Mouse (Mus musculus) lung, adult 2 months (tissue): ENCODE data around the gene Spata45. TPM values are rescaled to one million over a fixed set of nuclear protein-coding genes. Genes with fewer than 3 reads are reported as not detected.

Experiments used
- DNase-seq: peaks from one replicate; pipeline ENCODE4 v3.0.0; 2022
- H3K4me1 ChIP-seq: fragments of 200-500 bp; 2 replicates; pipeline ENCODE4 v1.6.1; 2011; ENCODE audit warnings: low read length; ENCODE audit not compliant: control insufficient read depth, insufficient read depth
- H3K4me3 ChIP-seq: fragments of 200-500 bp; replicated peaks from 2 replicates; pipeline ENCODE3; 2011; ENCODE audit warnings: low read depth, mild to moderate bottlenecking, control low read depth, low read length; ENCODE audit errors: extremely low read depth
- CTCF ChIP-seq: fragments of 200-500 bp; IDR thresholded peaks from 2 replicates; pipeline ENCODE4 v1.5.1; 2011; ENCODE audit warnings: mild to moderate bottlenecking, low read length, control low read depth; ENCODE audit not compliant: insufficient read depth
- POLR2A ChIP-seq: fragments of 200-500 bp; IDR thresholded peaks from 2 replicates; pipeline ENCODE4 v1.6.1; 2011; ENCODE audit warnings: low read depth, mild to moderate bottlenecking, control low read depth, low read length, borderline replicate concordance; ENCODE audit errors: extremely low read depth
- WGBS: fragments of 180-500 bp; shearing (Covaris S2); methylation state at CpG from one replicate; pipeline ENCODE4 v1.1.7; 2018; 5-methylcytosine and 5-hydroxymethylcytosine counted together
- polyA plus RNA-seq: library from polyadenylated mRNA; depleted of rRNA; stranded (reverse); fragments of >200 nt; gene quantifications from 2 replicates; pipeline ENCODE4 v1.2.3, GENCODE M21; 2012

Gene Spata45
- polyA plus RNA-seq, 1 experiment, result not detected

DNA sequence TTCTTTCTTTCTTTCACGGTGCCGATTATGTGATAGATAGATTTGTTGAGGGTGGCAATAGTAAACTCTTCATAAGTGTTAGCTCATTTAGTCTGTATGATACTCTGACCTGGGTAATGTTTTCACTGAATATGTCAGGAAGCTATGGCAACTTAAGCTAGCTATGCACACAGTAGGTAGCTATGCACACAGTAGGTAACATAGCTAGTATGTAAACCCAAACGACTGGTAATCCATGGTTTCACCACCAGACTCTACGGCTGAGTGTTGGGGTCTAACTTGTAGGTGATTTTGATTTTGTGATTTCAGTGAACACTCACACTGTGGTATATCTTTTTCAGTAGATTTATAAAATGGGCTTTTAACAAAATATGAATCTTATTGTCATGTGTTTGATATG lies 1.6 kb downstream of the Spata45 start:
- H3K4me1 ChIP-seq, result no peaks in the 10 kb centered on the region
- no peak for TF ChIP-seq POLR2A
- no peak for TF ChIP-seq CTCF
- no peak overlapping the region for H3K4me3 ChIP-seq
- WGBS, result 85% methylated on average over 4 of the region's 4 CpGs
- no peak for DNase-seq

DNA sequence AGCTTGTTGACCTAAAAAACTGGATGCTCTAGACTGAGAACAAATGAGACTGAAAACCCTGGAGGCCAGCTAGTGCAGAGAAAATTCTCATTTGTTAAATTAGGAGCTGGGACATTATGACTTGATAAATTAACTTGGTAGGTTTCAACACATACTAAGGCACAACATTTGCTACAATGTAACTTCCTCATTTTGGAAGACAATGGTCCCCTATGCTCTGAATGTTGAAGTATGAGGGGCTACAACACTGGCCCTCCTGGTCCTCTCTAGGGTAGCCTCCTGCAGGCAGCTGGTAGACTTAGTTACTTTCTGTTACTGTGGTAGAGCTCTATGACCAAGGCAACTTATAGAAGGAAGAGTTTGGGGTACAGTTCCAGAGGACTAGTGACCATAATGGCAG lies 4.9 kb downstream of the Spata45 start:
- no peak overlapping the region for H3K4me3 ChIP-seq
- TF ChIP-seq POLR2A (no peak), CTCF (no peak)
- no peaks in the 10 kb centered on the region for H3K4me1 ChIP-seq
- no peak for DNase-seq

DNA sequence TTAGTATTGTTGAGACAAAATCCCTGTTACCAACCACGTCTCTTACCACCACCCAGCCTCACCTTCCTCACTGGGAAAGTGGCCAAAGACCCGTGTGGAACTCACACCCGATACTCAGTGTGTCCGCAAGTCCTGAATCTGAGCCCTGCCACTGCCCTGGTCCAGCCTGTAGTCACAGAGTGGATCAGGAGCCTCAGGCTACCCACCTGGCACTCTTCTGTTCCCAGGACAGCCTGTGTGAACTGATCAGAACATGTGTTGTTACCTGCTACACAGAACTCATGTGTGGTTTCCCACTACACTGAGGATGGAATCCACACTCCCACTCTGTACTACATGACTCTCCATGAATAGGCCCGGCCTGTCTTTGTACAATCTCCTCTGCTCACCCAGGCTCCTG lies 5.7 kb downstream of the Spata45 start:
- H3K4me3 ChIP-seq, result no peak overlapping the region
- no peak for DNase-seq
- no peaks in the 10 kb centered on the region for H3K4me1 ChIP-seq
- 75% methylated on average over 5 of the region's 5 CpGs for WGBS
- TF ChIP-seq CTCF (no peak), POLR2A (no peak)

- 41% methylated on average over 3 of the region's 3 CpGs for WGBS
- H3K4me1 ChIP-seq, result no peaks in the 10 kb centered on the region
- TF ChIP-seq POLR2A (no peak), CTCF (no peak)
- no peak overlapping the region for H3K4me3 ChIP-seq
- no peak for DNase-seq
Measured at GRCm38 (mm10) chr1:191042688-191043087, 6.2 kb downstream of the Spata45 start.

GRCm38 (mm10) chr1:191045264-191045663 lies 8.8 kb downstream of the Spata45 start:
- DNase-seq, result no peak
- no peak for TF ChIP-seq POLR2A
- TF ChIP-seq CTCF, result no peak
- Histone ChIP-seq H3K4me1 (no peaks in the 10 kb centered on the region), H3K4me3 (no peak overlapping the region)
- WGBS, result 98% methylated on average over 2 of the region's 2 CpGs

DNA sequence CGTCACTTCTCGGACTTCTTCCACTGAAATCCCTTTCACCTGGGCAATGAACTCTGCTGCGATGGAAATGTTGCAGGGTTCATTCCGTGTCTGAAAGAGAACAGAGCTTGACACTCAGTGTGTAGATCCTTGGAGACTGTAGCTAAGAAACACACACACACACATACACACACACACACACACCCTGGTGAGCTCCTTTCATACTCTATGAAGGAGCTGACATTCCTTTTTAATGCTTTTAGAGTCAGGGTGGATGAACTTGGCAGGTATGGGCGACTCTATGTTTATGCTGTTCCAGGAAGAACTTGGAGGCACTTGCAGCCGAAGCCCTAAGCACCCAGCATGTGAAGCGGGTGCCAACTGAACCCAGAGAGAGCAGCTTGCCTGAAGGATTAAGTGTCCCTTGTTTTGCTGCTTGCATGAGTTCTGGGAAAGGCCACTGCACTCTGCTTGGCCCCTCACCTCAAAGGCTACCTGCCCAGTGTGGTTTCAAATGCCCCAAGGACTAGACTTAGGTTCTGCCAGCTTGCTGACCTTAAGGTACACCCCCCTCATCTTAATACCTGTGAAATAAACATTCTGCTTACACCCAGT lies 9.9 kb downstream of the Spata45 start:
- no peak for TF ChIP-seq POLR2A
- no peak for TF ChIP-seq CTCF
- 69% methylated on average over 7 of the region's 7 CpGs for WGBS
- Histone ChIP-seq H3K4me1 (no peaks in the 10 kb centered on the region), H3K4me3 (no peak overlapping the region)
- DNase-seq, result no peak

GRCm38 (mm10) chr1:191053555-191053954 lies 17.1 kb downstream of the Spata45 start:
- no peaks in the 10 kb centered on the region for H3K4me1 ChIP-seq
- TF ChIP-seq POLR2A (no peak), CTCF (no peak)
- WGBS, result 72% methylated on average over 3 of the region's 3 CpGs
- H3K4me3 ChIP-seq, result no peak overlapping the region
- DNase-seq, result no peak

DNA sequence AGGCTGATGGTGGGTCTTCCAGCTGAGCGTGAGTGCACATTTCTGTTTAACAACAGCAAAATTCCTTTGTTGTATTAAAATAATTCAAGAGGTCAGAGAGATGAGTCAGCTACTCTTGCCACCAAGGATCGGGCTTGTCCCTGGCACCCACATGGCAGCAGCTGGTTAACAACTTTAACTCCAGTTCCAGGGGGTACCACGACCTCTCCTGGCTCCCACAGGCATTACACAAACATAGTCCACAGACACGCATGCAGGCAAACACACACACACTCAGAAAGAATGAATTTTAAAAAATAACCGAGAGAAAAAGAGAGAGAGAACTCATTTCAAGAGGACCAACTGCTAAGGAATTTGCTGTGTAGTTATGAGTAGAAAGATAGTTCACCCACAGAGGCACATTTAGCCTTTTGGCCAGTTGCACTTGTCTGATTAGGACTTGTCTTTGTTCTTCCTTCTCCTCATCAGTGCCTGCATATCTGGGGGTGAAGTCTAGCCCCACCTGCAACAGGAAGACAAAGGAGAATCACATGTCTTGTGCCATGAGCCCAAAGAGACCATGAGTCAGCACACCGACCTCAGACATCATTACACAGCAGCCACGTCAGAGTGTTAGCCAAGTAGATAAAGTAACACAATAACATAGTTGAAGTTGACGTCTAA lies 18.6 kb downstream of the Spata45 start:
- WGBS, result 64% methylated on average over 8 of the region's 8 CpGs
- no peaks in the 10 kb centered on the region for H3K4me1 ChIP-seq
- no peak for DNase-seq
- no peak overlapping the region for H3K4me3 ChIP-seq
- TF ChIP-seq CTCF (0 out of 2 replicates have a peak, but pooled peaks have one; percentile 4), POLR2A (no peak)

DNA sequence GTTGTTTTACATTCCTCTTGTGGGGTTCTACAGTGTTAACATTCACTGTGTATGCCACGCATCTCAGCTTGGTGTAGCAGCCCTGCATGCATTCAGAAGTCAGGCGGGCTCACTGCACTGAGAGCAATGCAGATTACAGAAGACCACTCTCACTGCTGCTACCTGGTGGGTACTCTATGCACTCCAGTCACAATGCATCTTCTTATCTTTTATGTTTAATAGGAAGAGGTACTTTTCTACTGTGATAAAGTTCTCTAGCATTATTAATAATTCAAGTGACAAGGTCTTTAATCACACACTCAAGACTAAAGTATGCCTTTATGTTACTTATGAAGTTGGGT lies 19.1 kb downstream of the Spata45 start:
- H3K4me1 ChIP-seq, result no peaks in the 10 kb centered on the region
- H3K4me3 ChIP-seq, result no peak overlapping the region
- TF ChIP-seq CTCF, result no peak
- TF ChIP-seq POLR2A, result no peak
- DNase-seq, result no peak
- WGBS, result 61% methylated on average over 2 of the region's 2 CpGs

DNA sequence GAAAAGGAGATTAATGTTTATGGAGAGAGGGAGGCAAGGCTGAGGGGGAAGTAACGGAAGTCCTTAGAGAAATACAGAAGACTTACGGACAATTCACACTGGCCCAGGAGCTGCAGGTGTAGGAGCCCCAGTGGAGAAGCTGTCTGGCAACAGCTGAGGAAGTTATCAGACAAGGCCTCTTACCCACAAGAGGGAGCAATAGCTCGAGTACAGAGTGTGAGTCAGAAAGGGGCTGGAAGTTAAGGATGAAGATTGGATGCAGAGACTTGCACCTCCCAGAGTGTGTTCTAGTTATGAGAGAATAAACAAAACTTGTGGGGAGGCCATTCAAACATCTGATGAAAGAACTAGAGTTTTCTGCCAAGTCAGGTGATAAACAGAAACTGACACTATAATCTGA lies 21.0 kb downstream of the Spata45 start:
- no peak for TF ChIP-seq CTCF
- TF ChIP-seq POLR2A, result no peak
- DNase-seq, result no peak
- H3K4me1 ChIP-seq, result no peaks in the 10 kb centered on the region
- no peak overlapping the region for H3K4me3 ChIP-seq
- 67% methylated on average over 3 of the region's 3 CpGs for WGBS
